Mouse (Mus musculus) small intestine, adult 2 months (tissue): ENCODE data around the gene Gm21708. TPM values are rescaled to one million over a fixed set of nuclear protein-coding genes. Genes with fewer than 3 reads are reported as not detected.
"Not testable (repeated sequence)": the region's sequence is repeated elsewhere in the genome, so short reads cannot be mapped to it uniquely, and the experiment has no call there.

ENCODE experiments used
- H3K27ac ChIP-seq: fragments of 200-500 bp; 2 replicates; pipeline ENCODE4 v1.5.1; 2012; ENCODE audit warnings: low read depth, low read length, control low read depth, inconsistent platforms; ENCODE audit not compliant: insufficient read depth
- H3K27me3 ChIP-seq: fragments of 200-500 bp; 2 replicates; pipeline ENCODE4 v1.6.1; 2012; ENCODE audit warnings: mild to moderate bottlenecking, moderate library complexity, low read length, inconsistent platforms; ENCODE audit not compliant: control insufficient read depth, insufficient read depth
- H3K36me3 ChIP-seq: fragments of 200-500 bp; 2 replicates; pipeline ENCODE4 v1.6.1; 2012; ENCODE audit warnings: mild to moderate bottlenecking, low read length, control low read depth, inconsistent platforms; ENCODE audit not compliant: control insufficient read depth, insufficient read depth
- H3K4me1 ChIP-seq: fragments of 200-500 bp; 2 replicates; pipeline ENCODE4 v1.6.1; 2012; ENCODE audit warnings: low read length, inconsistent platforms, mixed read lengths; ENCODE audit not compliant: control insufficient read depth, insufficient read depth, insufficient read length
- H3K4me3 ChIP-seq: fragments of 200-500 bp; 2 replicates; pipeline ENCODE4 v1.5.1; 2012; ENCODE audit warnings: low read depth, mild to moderate bottlenecking, control low read depth, inconsistent platforms, low read length, moderate library complexity
- WGBS: fragments of 180-500 bp; shearing (Covaris S2); methylation state at CpG from one replicate; pipeline ENCODE4 v1.1.7; 2018; 5-methylcytosine and 5-hydroxymethylcytosine counted together
- polyA plus RNA-seq: library from polyadenylated mRNA; depleted of rRNA; stranded (reverse); fragments of >200 nt; gene quantifications from 2 replicates; pipeline ENCODE4 v1.2.3, GENCODE M21; 2012; rRNA removed

Gm21708 gene
- not detected in 2 replicates for polyA plus RNA-seq

DNA sequence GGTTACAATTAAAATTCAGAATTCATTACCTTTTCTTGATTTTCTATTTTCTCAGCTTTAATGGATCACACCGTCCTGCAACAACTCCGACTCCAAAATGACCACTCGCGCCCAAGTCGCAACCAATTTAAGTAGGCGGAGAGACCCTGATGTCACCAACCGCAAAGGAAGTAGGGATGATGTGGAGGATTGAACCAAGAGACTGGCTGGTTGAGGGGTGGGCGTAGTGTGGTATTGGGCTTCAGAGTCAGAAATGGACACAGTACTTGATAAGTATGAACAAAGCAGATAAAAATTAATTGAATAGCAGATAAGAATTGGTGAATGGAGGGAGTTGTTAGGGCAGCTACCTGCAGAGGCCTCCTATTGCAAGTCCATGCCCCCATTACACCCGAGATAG is at the start of gene Gm21708, which contains the start of gene Gm21704:
Gm21708 (minus strand) TSS at position 101 of the 400 bp plus-strand sequence.
Gm21704 (minus strand) TSS at position 101 of the 400 bp plus-strand sequence.
- WGBS, result no CpG with 5 or more reads among the region's 9 CpGs
- H3K36me3 ChIP-seq, H3K4me1 ChIP-seq, H3K27me3 ChIP-seq, H3K27ac ChIP-seq, H3K4me3 ChIP-seq: not testable (repeated sequence)

Other genes with a start within 250 kb of the Gm21708 start
- not detected in 2 replicates for gene Gm21677, start 103.7 kb downstream of the Gm21708 start, polyA plus RNA-seq
- gene Gm21693, start 64.8 kb downstream of the Gm21708 start, polyA plus RNA-seq, result not detected in 2 replicates
- not detected in 2 replicates for gene Gm21704, start within 50 bp of the Gm21708 start, polyA plus RNA-seq